ENCODE assay signal across 8 mouse cellular contexts in genomic region chrX:38576078-38576477, GRCm38 (mm10). TPM values are rescaled to one million over a fixed set of nuclear protein-coding genes. Genes with fewer than 3 reads are reported as not detected.
DNase-seq lines count a peak whose midpoint lies in the region; ATAC-seq and TF ChIP-seq lines count a peak whose summit lies in the region.

Gene Cul4b, minus strand, starts transcription at chrX:38576196.

- POLR2A ChIA-PET in Patski (lab: Charles Lee) = no interaction called here

- peaks cover 8% of the 10 kb centered on the region for H3K4me1 ChIP-seq in E14TG2a.4 (replicated peaks; ENCODE audit: low read depth, low read length)
- no peaks in the 10 kb centered on the region for H3K4me1 ChIP-seq in forebrain, embryonic 10.5 days
- H3K4me1 ChIP-seq in hindbrain, embryonic 12.5 days = no peaks in the 10 kb centered on the region
- peaks cover 13% of the 10 kb centered on the region for H3K4me1 ChIP-seq in liver, embryonic 13.5 days (replicated peaks)

- H3K36me3 ChIP-seq in E14TG2a.4 (ENCODE audit: insufficient read depth, low read length) = peaks cover 18% of the 10 kb centered on the region
- H3K36me3 ChIP-seq in forebrain, embryonic 10.5 days (replicated peaks) = no peaks in the 10 kb centered on the region
- no peaks in the 10 kb centered on the region for H3K36me3 ChIP-seq in hindbrain, embryonic 12.5 days
- H3K36me3 ChIP-seq in liver, embryonic 13.5 days = no peaks in the 10 kb centered on the region

- peak within 1 kb of the TSS; percentile 72 for H3K4me3 ChIP-seq in E14TG2a.4 (replicated peaks; ENCODE audit: low read length)
- H3K4me3 ChIP-seq in forebrain, embryonic 10.5 days = no peak within 1 kb of the TSS
- no peak within 1 kb of the TSS for H3K4me3 ChIP-seq in hindbrain, embryonic 12.5 days
- H3K4me3 ChIP-seq in liver, embryonic 13.5 days (replicated peaks) = peak within 1 kb of the TSS; percentile 16

- WGBS in forebrain, embryonic 10.5 days = 91% methylated on average over 15 of the region's 15 CpGs
- WGBS in hindbrain, embryonic 12.5 days = 88% methylated on average over 15 of the region's 15 CpGs
- 58% methylated on average over 15 of the region's 15 CpGs for WGBS in liver, embryonic 13.5 days (ENCODE audit: insufficient replicate concordance)

- in situ Hi-C loops in Patski (cut with MboI; ENCODE audit: low pct_unique_long_range_greater_than_20kb) = no loop called here

- no peak for TF ChIP-seq CTCF in E14TG2a.4 (conservative IDR thresholded peaks at IDR 0.05; ENCODE audit: low read length)
- no peak for TF ChIP-seq CTCF in Patski (IDR thresholded peaks at IDR 0.05)

- H3K4me2 ChIP-seq in hindbrain, embryonic 12.5 days (replicated peaks) = no peak within 1 kb of the TSS
- peak within 1 kb of the TSS; percentile 40 for H3K4me2 ChIP-seq in liver, embryonic 13.5 days

- no peak for DNase-seq in Patski (ENCODE audit: low read depth, low spot score)
- DNase-seq in forebrain, embryonic 10.5 days (ENCODE audit: extremely low spot score, low spot score) = no peak
- peak; percentile 75 for DNase-seq in liver, embryonic 13.5 days
- peak; percentile 84 for DNase-seq in testis, postnatal 14 days (ENCODE audit: low spot score)
- DNase-seq in frontal cortex, postnatal 36 days (ENCODE audit: low spot score in 2 of 2) = no peak
- DNase-seq in cerebellum, adult 9-10 months = no peak

- H3K27ac ChIP-seq in forebrain, embryonic 10.5 days = no peak within 1 kb of the TSS
- H3K27ac ChIP-seq in hindbrain, embryonic 12.5 days = no peak within 1 kb of the TSS
- H3K27ac ChIP-seq in liver, embryonic 13.5 days = no peak within 1 kb of the TSS

- H3K27me3 ChIP-seq in E14TG2a.4 (ENCODE audit: insufficient read depth, low read length) = no peaks in the 10 kb centered on the region
- H3K27me3 ChIP-seq in Patski = peaks cover 16% of the 10 kb centered on the region
- H3K27me3 ChIP-seq in forebrain, embryonic 10.5 days (ENCODE audit: poor library complexity, severe bottlenecking) = no peaks in the 10 kb centered on the region
- no peaks in the 10 kb centered on the region for H3K27me3 ChIP-seq in hindbrain, embryonic 12.5 days
- H3K27me3 ChIP-seq in liver, embryonic 13.5 days = no peaks in the 10 kb centered on the region

- CTCF ChIA-PET in Patski (lab: Charles Lee) = no interaction called here

- no peak for ATAC-seq in Patski
- no peak for ATAC-seq in hindbrain, embryonic 12.5 days (ENCODE audit: low FRiP score)
- ATAC-seq in liver, embryonic 13.5 days (ENCODE audit: low read depth) = peak; percentile 99

- no peaks in the 10 kb centered on the region for H3K9me3 ChIP-seq in E14TG2a.4 (ENCODE audit: low read length)
- no peaks in the 10 kb centered on the region for H3K9me3 ChIP-seq in forebrain, embryonic 10.5 days
- no peaks in the 10 kb centered on the region for H3K9me3 ChIP-seq in hindbrain, embryonic 12.5 days (replicated peaks)
- H3K9me3 ChIP-seq in liver, embryonic 13.5 days (replicated peaks) = no peaks in the 10 kb centered on the region

- no peak within 1 kb of the TSS for H3K9ac ChIP-seq in hindbrain, embryonic 12.5 days
- H3K9ac ChIP-seq in liver, embryonic 13.5 days = no peak within 1 kb of the TSS

RNA-seq across cellular contexts. Expression of gene Cul4b, which starts in this region (rescaled TPM):
- polyA plus RNA-seq in Patski (2021) = 66.1 TPM
- polyA plus RNA-seq in forebrain, embryonic 10.5 days (2016; fragmentation: Nextera tagmentation; extraction: Ambion mirVana) = 47.8 and 52.4 TPM in 2 replicates
- 31.5 and 33.8 TPM in 2 replicates for polyA plus RNA-seq in hindbrain, embryonic 12.5 days (2016; fragmentation: Nextera tagmentation; extraction: Ambion mirVana)
- polyA plus RNA-seq in liver, embryonic 13.5 days (2015; fragmentation: Nextera tagmentation; extraction: Ambion mirVana) = 12.8 and 17.6 TPM in 2 replicates

Comparison
In these comparisons a context has a peak if more than half of its experiments do, and no peak if none do; other contexts are left out.
1. H3K4me3 ChIP-seq: peak in E14TG2a.4 (single experiment) and liver, embryonic 13.5 days (single experiment); none in forebrain, embryonic 10.5 days (single experiment) and hindbrain, embryonic 12.5 days (single experiment).
2. DNase-seq: peak in liver, embryonic 13.5 days (single experiment) and testis, postnatal 14 days (single experiment); none in Patski (single experiment), forebrain, embryonic 10.5 days (single experiment), frontal cortex, postnatal 36 days (0 of 2) and cerebellum, adult 9-10 months (single experiment).